Mouse (Mus musculus): ENCODE data around the gene Ntrk3.

Ntrk3 gene

DNA sequence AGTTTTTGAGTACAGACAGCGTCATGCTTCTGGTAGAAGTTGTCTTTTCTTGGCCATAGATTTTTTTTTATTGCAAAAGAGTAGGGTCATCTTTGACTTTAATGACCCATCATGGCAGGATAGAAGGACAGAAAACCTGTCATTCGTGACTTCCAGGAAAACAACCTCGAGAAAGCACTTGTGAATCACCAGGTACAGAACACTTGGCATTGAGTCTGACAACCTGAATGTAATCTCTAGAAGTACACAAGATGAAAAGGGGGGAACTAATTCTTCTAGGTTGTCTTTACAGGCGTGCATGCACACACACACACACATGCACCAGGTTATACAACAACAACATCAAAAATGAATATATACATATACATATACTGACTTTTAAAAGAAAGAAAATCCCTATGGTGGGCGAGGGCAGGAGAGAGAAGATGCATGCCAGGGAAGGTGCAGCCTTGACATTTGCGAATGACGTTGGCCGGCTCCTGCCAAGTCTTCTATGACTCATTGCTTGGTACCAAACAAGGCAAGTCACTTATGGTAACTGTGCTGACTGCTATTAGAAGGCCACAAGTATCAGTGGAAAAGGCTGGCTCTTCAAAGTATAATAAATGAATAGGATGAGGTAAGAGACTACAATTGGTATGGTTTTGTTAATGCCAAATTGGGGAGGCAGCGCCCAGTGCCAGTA is 217.4 kb downstream of the Ntrk3 start:
- DNase-seq (ENCODE audit: low read depth, low spot score): no peak

DNA sequence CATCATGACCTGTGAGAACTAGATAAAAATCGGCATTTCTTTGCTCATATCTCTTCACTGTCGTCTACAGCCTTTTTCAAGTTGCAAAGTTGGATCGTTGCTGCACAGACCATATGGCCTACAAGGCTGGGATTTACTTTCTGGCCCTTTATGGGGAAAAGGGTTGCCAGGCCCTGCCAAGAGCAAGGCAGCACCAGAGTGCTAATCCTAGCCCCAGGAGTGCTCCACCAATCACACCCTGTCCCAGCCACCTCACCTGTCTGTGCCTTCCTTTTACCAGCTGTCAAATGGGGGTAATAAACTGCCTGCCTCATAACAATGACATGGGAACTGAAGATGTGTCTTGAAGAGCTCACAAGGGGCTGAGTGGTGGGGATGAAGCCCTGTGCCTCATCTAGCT is 218.1 kb downstream of the Ntrk3 start:
- no peak for DNase-seq (ENCODE audit: low read depth, low spot score)

DNA sequence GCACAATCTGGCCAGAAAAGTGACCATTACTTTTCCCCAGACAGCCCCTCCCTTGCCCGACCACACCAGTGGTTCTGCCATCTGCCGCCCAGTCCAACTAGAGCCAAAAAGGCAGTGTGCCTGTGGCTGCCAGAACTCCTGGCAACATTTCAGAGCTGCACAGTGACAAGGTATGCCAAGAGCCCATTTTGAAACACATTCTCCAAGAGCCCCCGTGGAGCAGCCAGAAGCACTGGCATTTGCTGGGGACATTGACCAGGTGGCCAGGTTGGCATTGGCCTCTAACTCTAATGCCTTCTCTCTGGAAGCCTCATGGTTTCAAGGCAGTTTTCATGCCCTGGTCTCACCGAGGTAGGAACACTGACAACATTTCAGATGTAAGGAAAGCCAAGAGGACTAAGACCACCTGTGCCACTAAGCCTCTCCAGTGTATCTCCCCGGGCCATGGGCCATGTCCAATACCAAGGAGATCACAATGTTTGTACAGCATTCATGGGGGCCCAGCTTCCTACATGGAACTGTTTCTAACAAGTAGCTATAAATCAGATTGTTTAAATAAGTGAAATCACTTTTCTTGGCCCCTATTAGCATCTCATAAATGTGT is 218.9 kb downstream of the Ntrk3 start:
- DNase-seq (ENCODE audit: low read depth, low spot score): no peak

DNA sequence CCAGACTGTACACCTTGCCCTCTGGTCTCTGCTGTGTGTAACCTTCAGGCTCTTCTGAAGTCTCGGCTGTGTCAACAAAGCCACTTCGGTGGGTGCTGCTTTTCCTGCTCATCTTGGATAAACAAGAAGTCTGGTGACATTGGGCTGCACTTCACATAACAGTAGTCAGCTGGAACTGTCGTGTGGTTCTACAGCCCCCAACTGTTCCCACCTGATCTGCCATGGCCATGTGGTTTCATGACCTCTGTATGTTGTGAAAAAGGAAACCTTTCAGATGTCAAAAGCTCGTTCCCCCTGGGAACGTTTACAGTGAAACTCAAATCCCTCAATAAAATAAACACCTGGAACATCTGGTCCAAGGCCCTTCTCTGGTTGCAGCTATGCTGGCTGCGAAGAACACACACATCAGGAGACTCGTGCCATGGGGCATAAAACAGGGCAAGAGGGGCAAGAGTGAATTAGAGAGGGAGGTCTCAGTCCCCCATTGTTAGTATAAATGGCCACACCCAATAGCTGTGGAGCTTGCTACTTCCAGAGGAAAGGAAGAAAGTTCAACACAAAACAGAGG is 222.7 kb downstream of the Ntrk3 start:
- DNase-seq (ENCODE audit: low read depth, low spot score): no peak

DNA sequence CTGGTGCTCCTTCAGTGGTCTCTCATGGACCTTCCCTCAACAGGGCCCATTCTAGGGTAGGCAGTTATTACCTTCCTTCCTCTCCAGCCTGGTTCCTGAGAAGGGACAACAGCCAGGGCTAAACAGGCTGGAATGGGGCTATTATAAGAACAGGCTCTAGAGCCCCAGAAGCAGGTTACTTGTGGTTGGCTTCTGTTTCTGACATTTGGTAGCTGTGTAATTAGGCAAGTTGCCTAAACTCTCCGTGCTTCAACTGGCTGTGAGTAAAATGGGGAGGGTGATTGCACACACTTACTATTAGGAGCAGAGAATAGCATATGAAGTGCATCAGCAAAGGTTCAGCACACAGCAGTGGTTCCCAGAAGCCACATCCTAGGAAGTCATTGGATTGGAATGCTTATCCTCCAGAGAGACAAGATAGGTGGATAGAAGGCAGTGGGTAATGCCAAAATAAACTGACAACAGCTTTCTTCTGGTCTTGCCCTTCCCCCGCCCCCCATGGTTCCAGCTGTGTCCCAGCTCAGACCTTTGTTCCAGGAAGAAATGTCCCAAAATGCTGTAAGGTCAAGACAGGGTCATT is 230.7 kb downstream of the Ntrk3 start:
- no peak for DNase-seq (ENCODE audit: low read depth, low spot score)

DNA sequence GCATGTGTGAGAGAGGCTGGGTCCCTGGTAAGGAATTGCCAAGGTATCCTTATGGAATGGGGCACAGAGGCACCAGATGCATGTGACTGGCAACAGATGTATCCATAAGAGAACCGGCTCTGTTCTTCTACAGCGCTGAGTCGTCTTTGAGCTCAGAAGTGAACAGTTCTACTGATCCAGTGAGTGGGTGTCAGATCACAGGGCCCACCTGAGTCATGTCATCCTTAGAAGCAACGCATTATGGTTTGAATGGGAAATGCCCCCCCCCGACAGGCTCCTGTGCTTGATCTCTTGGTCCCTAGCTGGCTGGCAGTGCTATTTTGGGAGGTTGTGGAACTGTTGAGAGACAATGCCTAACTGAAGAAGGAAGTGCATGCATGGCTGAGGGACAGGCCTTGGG is 236.9 kb downstream of the Ntrk3 start:
- no peak for DNase-seq (ENCODE audit: low read depth, low spot score)

DNA sequence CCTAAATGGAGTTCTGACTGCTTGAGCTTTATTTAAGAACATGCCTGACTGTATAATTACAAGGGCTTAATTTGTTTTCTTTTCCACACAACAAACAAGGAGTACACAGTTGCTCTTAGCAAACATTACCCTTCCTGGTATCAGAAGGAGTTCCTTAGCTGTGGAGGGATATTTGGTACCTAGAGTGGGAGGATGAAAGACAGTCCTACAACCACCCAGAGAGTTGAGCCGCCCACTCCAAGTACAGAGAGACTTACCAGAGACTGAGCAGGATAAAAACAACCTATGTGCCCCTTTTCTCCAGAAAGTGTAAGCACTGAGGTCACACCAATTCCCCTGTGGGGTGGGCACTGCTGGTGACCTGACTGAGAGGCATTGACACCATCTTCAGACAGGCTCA is 237.8 kb downstream of the Ntrk3 start:
- no peak for DNase-seq (ENCODE audit: low read depth, low spot score)

DNA sequence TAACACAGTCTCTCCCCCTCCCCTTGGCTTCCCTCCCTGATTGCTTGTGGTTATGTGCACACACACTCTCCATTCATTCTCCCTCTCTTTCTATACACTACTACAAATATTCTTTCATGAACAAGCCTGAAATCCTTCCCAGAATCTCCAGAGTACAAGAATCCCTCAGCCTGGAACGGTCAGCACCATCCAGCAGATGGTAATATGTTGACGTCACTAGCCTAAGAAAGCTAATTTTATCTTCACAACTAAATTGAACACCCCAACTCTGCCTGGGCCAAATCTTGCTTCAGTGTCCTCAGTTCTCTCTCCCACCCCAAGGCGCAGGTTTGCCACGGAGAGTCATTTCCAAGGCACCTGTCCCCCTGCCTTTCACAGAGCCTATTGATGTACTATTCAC is 239.5 kb downstream of the Ntrk3 start:
- DNase-seq (ENCODE audit: low read depth, low spot score): no peak

DNA sequence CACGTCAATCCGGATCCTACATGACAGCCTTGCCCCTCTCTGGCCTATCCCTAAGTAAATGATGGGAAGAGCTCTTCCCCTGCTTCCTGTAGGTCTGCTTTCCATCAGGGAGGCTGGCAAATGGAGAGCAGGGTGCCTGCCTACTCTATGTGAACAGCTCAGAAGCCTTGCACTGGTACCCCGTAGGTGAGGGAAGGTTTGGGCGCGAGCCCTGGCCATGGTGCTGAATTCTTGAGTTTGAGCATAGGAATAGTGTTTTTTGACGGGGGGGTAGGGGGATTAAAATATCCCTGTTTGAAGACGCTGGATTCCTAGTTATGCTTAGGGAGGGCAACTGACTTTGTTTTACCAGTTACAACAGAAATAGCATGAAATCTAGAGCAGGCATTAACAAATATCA is 240.0 kb downstream of the Ntrk3 start:
- peak; percentile 12 for DNase-seq (ENCODE audit: low read depth, low spot score)

DNA sequence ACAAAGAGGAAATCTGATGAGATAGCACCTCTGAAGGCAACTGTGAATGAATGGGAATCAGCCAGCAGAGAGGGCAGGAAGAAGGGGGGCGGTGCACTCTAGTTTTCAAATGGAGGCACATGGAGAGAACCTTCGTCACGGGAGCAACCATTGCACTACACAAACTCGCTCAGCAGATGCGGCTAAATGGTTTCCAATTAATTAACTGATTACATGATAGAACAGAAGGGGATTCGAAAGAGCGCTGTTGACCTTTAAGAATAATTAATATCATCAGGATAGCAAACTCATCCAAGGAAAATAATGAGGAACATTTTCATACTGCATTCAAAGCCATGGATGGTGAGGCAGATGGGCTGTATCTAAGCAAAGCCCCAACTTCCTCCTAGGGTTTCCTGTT is 244.2 kb downstream of the Ntrk3 start:
- no peak for DNase-seq (ENCODE audit: low read depth, low spot score)

DNA sequence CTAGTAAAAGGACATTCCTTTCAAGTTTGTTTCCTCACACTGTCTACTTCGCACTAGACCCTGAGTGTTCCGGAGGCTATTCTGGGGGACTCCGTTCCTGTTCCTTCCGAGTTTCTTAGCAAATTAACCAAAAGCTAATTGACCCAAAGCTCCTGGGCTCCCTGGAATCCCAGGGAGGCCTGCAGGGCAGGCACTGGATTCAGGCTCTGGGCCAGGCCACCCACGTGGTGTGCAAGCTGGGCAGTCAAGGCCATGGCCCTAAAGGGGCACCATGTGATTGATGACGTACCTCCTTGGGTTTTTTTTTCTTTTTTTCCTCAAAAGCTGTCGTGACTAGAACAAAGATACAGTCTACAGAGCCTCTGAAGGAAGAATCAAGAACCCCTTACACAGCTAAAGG is 246.6 kb downstream of the Ntrk3 start:
- no peak for DNase-seq (ENCODE audit: low read depth, low spot score)

DNA sequence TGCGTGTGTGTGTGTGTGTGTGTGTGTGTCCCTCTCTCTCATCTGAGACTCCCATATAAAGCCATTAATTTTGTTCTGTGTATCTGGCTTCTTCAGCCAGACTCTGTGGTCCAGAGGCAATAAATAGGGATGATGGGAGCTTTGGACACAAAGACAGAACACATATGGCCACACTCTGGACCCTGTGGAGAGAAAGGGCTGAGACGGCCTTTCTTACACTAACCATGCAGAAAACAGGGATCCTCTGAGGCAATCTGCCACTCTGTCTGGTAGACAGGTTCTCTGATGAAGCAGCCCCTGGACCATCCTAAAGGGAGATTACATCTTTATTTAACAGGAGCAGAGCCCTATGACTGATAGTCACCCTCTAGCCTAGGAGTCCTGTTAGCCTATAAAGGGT is 253.5 kb downstream of the Ntrk3 start:
- no peak for DNase-seq (ENCODE audit: low read depth, low spot score)

DNA sequence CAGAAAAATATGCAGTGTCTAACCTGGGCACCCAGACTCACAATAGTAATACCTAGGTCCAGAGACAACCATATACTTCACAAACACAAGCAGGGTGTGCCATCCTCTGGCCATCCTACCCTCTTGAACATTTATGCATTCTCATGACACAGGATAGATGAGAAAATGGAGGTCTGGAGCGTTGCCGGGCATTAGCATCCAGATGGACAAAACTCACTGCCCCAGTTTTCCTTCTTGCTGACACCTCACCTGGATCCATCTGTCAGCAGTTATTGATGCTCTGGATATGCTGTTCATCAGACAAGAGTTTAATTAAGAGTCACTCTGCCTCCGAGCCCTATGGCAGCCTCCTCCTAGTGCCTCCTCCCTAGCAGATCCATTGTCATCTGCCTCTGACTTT is 254.1 kb downstream of the Ntrk3 start:
- no peak for DNase-seq (ENCODE audit: low read depth, low spot score)

DNA sequence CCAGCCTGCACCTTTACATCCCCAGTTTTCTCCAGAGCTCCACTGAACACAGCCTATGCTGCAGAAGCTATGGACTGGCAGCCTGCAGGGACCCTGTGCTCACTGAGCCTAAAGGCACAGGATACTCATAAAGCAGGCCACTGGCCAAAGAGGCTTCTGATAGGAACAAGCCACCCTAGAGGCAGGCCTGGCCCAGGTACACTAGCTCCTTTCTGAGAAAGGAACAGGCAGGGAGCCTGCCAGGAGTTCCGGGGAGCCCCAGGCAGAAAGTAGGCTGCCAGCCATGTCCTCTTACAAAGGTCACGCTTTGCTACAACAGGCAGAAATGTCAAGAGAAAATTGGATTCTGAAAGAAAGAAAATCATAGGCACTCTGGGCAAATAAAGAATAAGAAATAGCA is 254.8 kb downstream of the Ntrk3 start:
- DNase-seq (ENCODE audit: low read depth, low spot score): no peak

DNA sequence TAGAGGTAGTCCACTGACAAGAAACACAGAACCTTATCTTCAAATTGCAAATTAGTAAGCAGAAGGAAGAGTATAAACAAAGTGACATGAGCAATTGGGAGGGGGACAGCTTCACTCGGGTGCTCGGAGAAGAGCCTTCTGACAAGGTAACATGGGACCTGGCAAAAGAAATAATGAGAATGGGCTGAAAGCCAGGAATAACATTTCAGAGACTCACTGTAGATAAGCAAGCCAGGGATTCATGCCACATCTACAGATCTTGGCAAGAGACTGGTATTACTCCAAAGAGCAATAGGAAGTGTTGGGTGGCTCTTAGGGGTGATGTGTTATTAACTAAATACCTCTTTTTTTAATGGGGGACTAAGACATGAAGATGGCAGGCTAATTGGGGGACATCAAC is 258.9 kb downstream of the Ntrk3 start:
- DNase-seq (ENCODE audit: low read depth, low spot score): no peak

DNA sequence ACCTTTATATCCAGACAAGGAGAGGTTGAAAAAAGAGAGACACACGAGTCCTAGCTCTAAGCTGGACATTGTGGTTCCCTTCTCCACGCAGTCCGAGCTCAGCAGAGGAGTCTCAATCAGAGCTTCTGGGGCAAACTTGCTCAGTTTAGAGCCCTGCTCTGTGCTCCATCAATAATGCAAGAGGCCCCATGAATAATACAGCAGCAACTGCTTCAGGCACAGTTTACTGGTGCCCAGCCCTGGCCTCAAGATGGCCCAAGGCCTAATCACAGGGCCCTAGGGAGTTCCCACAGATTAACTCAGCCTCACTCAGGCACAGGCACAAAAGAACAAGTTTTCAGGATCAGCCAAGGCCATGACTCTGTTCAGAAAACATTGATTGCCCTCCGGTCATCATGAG is 266.1 kb downstream of the Ntrk3 start:
- no peak for DNase-seq (ENCODE audit: low read depth, low spot score)

DNA sequence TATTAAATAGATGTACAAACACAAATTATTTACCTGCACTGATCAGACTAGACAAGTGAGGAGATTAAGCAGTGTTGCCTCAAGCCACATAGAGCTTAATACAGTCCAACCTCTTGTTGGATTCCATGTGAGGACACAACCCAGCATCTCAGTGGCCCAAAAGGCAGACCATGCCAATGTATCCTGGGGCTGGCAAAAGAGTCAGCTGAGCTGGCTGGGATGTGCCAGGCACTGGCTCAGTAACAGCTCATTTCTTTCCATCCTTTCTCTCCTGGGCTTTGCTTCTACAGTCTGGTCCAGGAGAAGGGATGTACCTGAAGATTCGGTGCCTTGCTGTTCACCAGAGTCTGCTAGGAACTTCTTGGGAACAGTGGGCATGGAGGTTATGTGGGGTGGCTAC is 266.5 kb downstream of the Ntrk3 start:
- DNase-seq (ENCODE audit: low read depth, low spot score): no peak

DNA sequence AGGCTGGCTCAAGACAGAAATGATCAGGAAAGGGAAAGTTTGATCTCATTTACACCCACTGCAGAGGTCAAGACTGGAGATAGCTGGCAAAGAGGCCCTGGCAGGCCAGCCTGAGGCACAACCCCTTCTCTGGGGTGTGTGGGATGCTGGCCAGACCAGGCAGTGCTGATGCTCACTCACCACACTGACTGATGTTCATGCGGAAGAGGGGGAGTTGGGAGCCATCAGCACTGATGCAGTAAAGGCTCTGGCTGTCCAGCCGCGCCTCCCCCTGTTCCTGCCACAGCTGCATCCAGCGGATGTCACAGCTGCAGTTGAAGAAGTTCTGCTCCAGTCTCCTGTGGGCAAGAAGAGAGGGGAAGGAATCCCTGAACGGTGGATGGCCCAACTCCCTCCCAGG is 275.2 kb downstream of the Ntrk3 start:
- no peak for DNase-seq (ENCODE audit: low read depth, low spot score)

DNA sequence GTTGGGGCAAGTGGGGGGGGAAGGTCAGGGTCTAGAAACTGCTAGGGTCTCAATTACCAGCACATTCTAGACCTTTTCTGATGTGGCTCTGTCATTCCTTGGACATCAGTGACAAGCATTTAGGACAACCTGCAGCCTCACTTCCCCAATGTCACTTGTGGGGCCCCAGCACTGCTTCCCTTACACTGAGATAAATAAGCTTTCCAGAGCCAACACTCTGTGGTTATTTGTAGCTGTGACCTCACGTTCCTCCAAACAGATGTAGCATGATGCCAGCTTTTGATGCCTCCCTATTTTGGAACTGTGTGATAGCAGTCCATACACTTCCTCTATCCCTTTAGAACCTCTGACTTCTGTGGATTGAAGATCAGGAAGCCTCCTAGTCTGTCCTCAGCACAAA is 278.8 kb downstream of the Ntrk3 start:
- no peak for DNase-seq (ENCODE audit: low read depth, low spot score)

DNA sequence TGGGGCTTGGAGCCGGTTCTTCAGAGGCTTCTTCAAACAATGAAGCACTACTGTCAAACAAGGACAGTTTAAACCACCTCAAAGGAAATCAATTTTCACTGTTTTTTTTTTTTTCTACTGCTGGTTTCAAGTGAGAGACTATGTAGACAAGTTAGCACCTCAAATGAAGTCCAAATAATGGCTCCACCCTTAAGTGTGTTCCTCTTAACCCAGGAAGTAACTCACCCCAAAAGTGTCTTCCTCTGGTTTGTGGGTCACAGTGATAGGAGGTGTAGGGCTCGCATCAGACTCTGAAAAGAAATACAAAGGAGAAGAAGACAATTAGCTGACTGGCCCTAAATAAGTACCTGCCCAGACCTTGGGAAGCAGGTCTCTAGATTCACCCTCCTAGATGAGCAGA is 286.1 kb downstream of the Ntrk3 start:
- no peak for DNase-seq (ENCODE audit: low read depth, low spot score)

DNA sequence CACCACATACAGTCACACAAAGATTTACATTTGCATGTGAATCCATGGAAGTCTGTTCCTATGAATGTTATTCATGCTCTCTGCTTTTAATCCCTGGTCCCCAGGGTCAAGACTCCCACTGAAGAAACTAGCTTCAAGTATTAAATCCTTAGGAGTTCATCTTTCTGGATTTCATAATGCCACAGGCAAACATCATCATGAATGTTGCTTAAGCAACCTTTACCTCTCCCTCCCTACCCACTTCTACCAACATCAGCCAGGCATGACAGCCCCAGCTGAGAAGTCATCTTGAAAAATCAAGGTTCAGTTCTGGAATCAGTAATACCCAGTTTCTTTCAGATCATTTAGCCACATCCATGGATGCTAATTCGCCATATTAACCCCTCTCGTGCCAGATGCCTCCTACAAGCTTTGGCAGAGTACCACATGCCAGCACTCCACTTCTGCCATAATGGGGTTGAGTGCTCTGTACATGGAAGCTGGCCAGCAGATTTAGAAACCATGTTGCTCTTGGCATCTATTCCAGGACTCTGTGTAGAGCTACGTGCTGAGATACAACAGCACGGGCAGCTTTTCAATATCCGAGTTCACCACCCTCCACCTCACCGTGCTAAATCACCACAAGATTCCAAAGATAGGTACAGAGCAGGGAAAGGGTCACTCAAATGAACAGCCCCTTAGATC is 287.8 kb downstream of the Ntrk3 start:
- DNase-seq (ENCODE audit: low read depth, low spot score): no peak

DNA sequence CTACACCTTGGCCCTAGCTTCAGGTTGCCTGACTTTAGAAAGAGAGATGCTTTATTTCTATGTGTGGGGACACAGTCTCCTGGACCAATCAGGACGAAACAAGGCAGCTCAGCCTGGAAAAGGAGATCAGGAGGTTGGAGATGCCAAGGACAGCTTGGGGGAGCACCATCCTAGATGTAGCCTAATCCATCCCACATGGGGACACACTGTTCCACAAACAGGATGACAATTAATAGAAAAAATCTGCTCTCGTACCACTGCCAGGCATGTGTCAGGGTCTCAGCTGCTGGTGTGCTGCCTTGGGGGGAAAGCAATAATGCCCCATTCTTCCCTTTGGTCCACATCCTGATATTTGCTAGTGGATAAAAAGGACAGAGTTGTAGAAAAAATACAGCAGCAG is 289.0 kb downstream of the Ntrk3 start:
- DNase-seq (ENCODE audit: low read depth, low spot score): no peak

Data from ES-CJ7 (cell line).